Mouse (Mus musculus): ENCODE measurements around the gene Spats2l. TPM values are rescaled to one million over a fixed set of nuclear protein-coding genes. Genes with fewer than 3 reads are reported as not detected.

Gene Spats2l
- polyA plus RNA-seq, 1 experiment from 2014 or later, result 70.1 TPM

- ATAC-seq (ENCODE audit: low read depth), result peak; percentile 45; the same call in 1 of the 2 replicates
- no peak overlapping the region for H3K27ac ChIP-seq (ENCODE audit: low read depth, low read length)
Measured at GRCm38 (mm10) chr1:57862024-57862423, 88.1 kb downstream of the Spats2l start.

GRCm38 (mm10) chr1:57868651-57869050 is 94.7 kb downstream of the Spats2l start:
- H3K27me3 ChIP-seq (ENCODE audit: control insufficient read depth, insufficient read depth, low read length), result no peaks in the 10 kb centered on the region
- H3K9me3 ChIP-seq (ENCODE audit: control insufficient read depth, low read length), result no peaks in the 10 kb centered on the region
- no peak overlapping the region for H3K9ac ChIP-seq (replicated peaks; ENCODE audit: low read depth, low read length)
- WGBS, result 73% methylated on average over 13 of the region's 13 CpGs
- H3K4me1 ChIP-seq (ENCODE audit: control insufficient read depth, insufficient read depth, low read length), result no peaks in the 10 kb centered on the region; the same call in 1 of the 2 replicates
- H3K4me3 ChIP-seq (ENCODE audit: low read depth, low read length), result no peak overlapping the region
- no peak overlapping the region for H3K27ac ChIP-seq (ENCODE audit: low read depth, low read length)
- H3K4me2 ChIP-seq (ENCODE audit: low read depth, low read length), result no peak overlapping the region
- no peak for ATAC-seq (ENCODE audit: low read depth)
- no peaks in the 10 kb centered on the region for H3K36me3 ChIP-seq (ENCODE audit: control insufficient read depth, insufficient read depth, low read length)

More at GRCm38 (mm10) chr1:57862024-57862423, 88.1 kb downstream of the Spats2l start:
- Histone ChIP-seq H3K4me2 (ENCODE audit: low read depth, low read length) (no peak overlapping the region), H3K36me3 (ENCODE audit: control insufficient read depth, insufficient read depth, low read length) (no peaks in the 10 kb centered on the region), H3K4me1 (ENCODE audit: control insufficient read depth, insufficient read depth, low read length) (no peaks in the 10 kb centered on the region), H3K27me3 (ENCODE audit: control insufficient read depth, insufficient read depth, low read length) (no peaks in the 10 kb centered on the region), H3K9ac (replicated peaks; ENCODE audit: low read depth, low read length) (no peak overlapping the region), H3K4me3 (ENCODE audit: low read depth, low read length) (no peak overlapping the region), H3K9me3 (ENCODE audit: control insufficient read depth, low read length) (no peaks in the 10 kb centered on the region)
- 13% methylated on average over 4 of the region's 4 CpGs for WGBS

GRCm38 (mm10) chr1:57872006-57872405 is 98.0 kb downstream of the Spats2l start:
- Histone ChIP-seq H3K4me3 (ENCODE audit: low read depth, low read length) (no peak overlapping the region), H3K9ac (replicated peaks; ENCODE audit: low read depth, low read length) (no peak overlapping the region), H3K36me3 (ENCODE audit: control insufficient read depth, insufficient read depth, low read length) (no peaks in the 10 kb centered on the region), H3K4me1 (ENCODE audit: control insufficient read depth, insufficient read depth, low read length) (no peaks in the 10 kb centered on the region; the same call in 1 of the 2 replicates), H3K9me3 (ENCODE audit: control insufficient read depth, low read length) (no peaks in the 10 kb centered on the region), H3K27me3 (ENCODE audit: control insufficient read depth, insufficient read depth, low read length) (no peaks in the 10 kb centered on the region), H3K27ac (ENCODE audit: low read depth, low read length) (no peak overlapping the region), H3K4me2 (ENCODE audit: low read depth, low read length) (no peak overlapping the region)
- no peak for ATAC-seq (ENCODE audit: low read depth)
- 24% methylated on average over 3 of the region's 3 CpGs for WGBS

GRCm38 (mm10) chr1:57873996-57874395 is 100.0 kb downstream of the Spats2l start:
- ATAC-seq (ENCODE audit: low read depth), result no peak
- 83% methylated on average over 7 of the region's 7 CpGs for WGBS
- Histone ChIP-seq H3K9ac (replicated peaks; ENCODE audit: low read depth, low read length) (no peak overlapping the region), H3K9me3 (ENCODE audit: control insufficient read depth, low read length) (no peaks in the 10 kb centered on the region), H3K4me1 (ENCODE audit: control insufficient read depth, insufficient read depth, low read length) (no peaks in the 10 kb centered on the region; the same call in 1 of the 2 replicates), H3K4me2 (ENCODE audit: low read depth, low read length) (no peak overlapping the region), H3K36me3 (ENCODE audit: control insufficient read depth, insufficient read depth, low read length) (no peaks in the 10 kb centered on the region), H3K27me3 (ENCODE audit: control insufficient read depth, insufficient read depth, low read length) (no peaks in the 10 kb centered on the region), H3K4me3 (ENCODE audit: low read depth, low read length) (no peak overlapping the region), H3K27ac (ENCODE audit: low read depth, low read length) (no peak overlapping the region)

- H3K36me3 ChIP-seq (ENCODE audit: control insufficient read depth, insufficient read depth, low read length), result no peaks in the 10 kb centered on the region
- H3K27me3 ChIP-seq (ENCODE audit: control insufficient read depth, insufficient read depth, low read length), result no peaks in the 10 kb centered on the region
- peak; percentile 56; the same call in 1 of the 2 replicates for ATAC-seq (ENCODE audit: low read depth)
- no peaks in the 10 kb centered on the region for H3K9me3 ChIP-seq (ENCODE audit: control insufficient read depth, low read length)
- no peak overlapping the region for H3K4me3 ChIP-seq (ENCODE audit: low read depth, low read length)
- no peak overlapping the region for H3K4me2 ChIP-seq (ENCODE audit: low read depth, low read length)
- no peak overlapping the region for H3K9ac ChIP-seq (replicated peaks; ENCODE audit: low read depth, low read length)
- no peaks in the 10 kb centered on the region; the same call in 1 of the 2 replicates for H3K4me1 ChIP-seq (ENCODE audit: control insufficient read depth, insufficient read depth, low read length)
- peak overlapping the region; percentile 49 for H3K27ac ChIP-seq (ENCODE audit: low read depth, low read length)
- 54% methylated on average over 6 of the region's 6 CpGs for WGBS
Measured at GRCm38 (mm10) chr1:57875109-57875508, 101.1 kb downstream of the Spats2l start.

- WGBS, result 29% methylated on average over 7 of the region's 7 CpGs
- Histone ChIP-seq H3K27me3 (ENCODE audit: control insufficient read depth, insufficient read depth, low read length) (no peaks in the 10 kb centered on the region), H3K4me3 (ENCODE audit: low read depth, low read length) (no peak overlapping the region), H3K4me2 (ENCODE audit: low read depth, low read length) (no peak overlapping the region), H3K4me1 (ENCODE audit: control insufficient read depth, insufficient read depth, low read length) (no peaks in the 10 kb centered on the region; the same call in 1 of the 2 replicates), H3K9me3 (ENCODE audit: control insufficient read depth, low read length) (no peaks in the 10 kb centered on the region), H3K9ac (replicated peaks; ENCODE audit: low read depth, low read length) (no peak overlapping the region), H3K27ac (ENCODE audit: low read depth, low read length) (peak overlapping the region; percentile 49), H3K36me3 (ENCODE audit: control insufficient read depth, insufficient read depth, low read length) (no peaks in the 10 kb centered on the region)
- peak; percentile 78 for ATAC-seq (ENCODE audit: low read depth)
Measured at GRCm38 (mm10) chr1:57875512-57875911, 101.5 kb downstream of the Spats2l start.

DNA sequence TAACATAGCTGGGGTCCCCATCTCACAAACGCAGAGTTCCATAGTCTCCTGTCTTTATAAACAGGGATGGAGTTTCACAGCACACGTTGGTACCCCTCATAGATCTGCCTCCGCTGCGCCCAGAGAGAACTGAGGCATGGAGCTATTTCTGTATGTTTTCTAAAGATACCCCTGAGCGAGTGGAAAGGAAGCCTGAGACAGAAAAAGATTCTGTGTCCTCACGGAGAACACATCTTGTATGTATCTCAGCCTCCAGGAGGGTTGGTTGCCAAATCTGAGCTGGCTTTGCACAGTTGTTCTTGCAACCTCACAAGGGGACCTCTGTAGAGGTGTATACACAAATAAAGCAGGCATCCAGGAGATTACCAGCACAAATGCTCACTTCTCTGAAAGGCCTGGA is 105.0 kb downstream of the Spats2l start:
- no peak overlapping the region for H3K9ac ChIP-seq (replicated peaks; ENCODE audit: low read depth, low read length)
- ATAC-seq (ENCODE audit: low read depth), result no peak
- H3K36me3 ChIP-seq (ENCODE audit: control insufficient read depth, insufficient read depth, low read length), result no peaks in the 10 kb centered on the region
- WGBS, result 93% methylated on average over 6 of the region's 6 CpGs
- no peaks in the 10 kb centered on the region for H3K27me3 ChIP-seq (ENCODE audit: control insufficient read depth, insufficient read depth, low read length)
- H3K27ac ChIP-seq (ENCODE audit: low read depth, low read length), result no peak overlapping the region
- H3K9me3 ChIP-seq (ENCODE audit: control insufficient read depth, low read length), result no peaks in the 10 kb centered on the region
- no peak overlapping the region for H3K4me2 ChIP-seq (ENCODE audit: low read depth, low read length)
- no peaks in the 10 kb centered on the region for H3K4me1 ChIP-seq (ENCODE audit: control insufficient read depth, insufficient read depth, low read length)
- H3K4me3 ChIP-seq (ENCODE audit: low read depth, low read length), result no peak overlapping the region

DNA sequence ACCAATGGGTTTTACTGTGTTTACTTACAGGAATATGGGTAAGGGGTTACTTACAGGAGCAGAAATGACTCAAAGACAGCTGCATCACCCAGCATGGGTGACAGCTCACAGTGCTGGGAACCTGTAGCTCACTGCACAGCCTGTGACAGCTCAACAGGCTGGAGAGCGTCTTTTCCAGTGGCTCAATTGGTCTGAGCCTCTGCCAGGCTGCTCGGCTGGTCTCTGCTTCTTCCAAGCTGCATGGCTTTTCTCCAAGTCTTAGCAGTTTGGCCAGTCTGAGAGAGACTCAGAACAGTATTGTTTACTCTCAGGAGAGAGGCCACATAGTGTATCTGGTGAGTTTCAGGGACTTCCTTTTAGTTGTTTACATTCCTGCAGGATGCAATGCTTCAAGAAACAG is 110.9 kb downstream of the Spats2l start:
- no peaks in the 10 kb centered on the region for H3K4me1 ChIP-seq (ENCODE audit: control insufficient read depth, insufficient read depth, low read length)
- H3K27me3 ChIP-seq (ENCODE audit: control insufficient read depth, insufficient read depth, low read length), result no peaks in the 10 kb centered on the region
- H3K9ac ChIP-seq (replicated peaks; ENCODE audit: low read depth, low read length), result no peak overlapping the region
- H3K4me3 ChIP-seq (ENCODE audit: low read depth, low read length), result no peak overlapping the region
- H3K27ac ChIP-seq (ENCODE audit: low read depth, low read length), result no peak overlapping the region
- WGBS, result 67% methylated on average over 2 of the region's 2 CpGs
- no peaks in the 10 kb centered on the region for H3K36me3 ChIP-seq (ENCODE audit: control insufficient read depth, insufficient read depth, low read length)
- H3K9me3 ChIP-seq (ENCODE audit: control insufficient read depth, low read length), result no peaks in the 10 kb centered on the region
- H3K4me2 ChIP-seq (ENCODE audit: low read depth, low read length), result no peak overlapping the region
- ATAC-seq (ENCODE audit: low read depth), result no peak

DNA sequence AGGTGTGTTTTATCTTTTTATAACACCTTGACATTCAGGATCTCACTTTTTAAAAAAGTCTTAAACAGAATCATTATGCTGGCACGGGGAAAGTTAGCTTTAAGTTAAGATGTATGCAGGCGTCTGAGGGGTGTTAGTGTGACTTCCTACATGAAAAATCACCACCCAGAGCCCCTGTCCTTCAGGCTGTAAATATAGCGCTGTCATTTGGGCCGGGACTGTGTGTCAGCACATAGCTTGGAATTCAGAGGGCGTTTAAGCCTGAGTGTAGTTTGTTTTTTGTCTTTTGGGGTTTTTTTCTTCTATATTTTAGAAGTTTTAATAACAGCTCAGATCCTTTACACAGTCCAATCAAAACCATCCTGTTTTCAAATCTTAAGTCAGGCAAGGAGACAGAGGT is 115.8 kb downstream of the Spats2l start:
- Histone ChIP-seq H3K4me3 (ENCODE audit: low read depth, low read length) (no peak overlapping the region), H3K4me2 (ENCODE audit: low read depth, low read length) (no peak overlapping the region), H3K27ac (ENCODE audit: low read depth, low read length) (no peak overlapping the region), H3K36me3 (ENCODE audit: control insufficient read depth, insufficient read depth, low read length) (no peaks in the 10 kb centered on the region), H3K4me1 (ENCODE audit: control insufficient read depth, insufficient read depth, low read length) (no peaks in the 10 kb centered on the region), H3K27me3 (ENCODE audit: control insufficient read depth, insufficient read depth, low read length) (no peaks in the 10 kb centered on the region), H3K9me3 (ENCODE audit: control insufficient read depth, low read length) (no peaks in the 10 kb centered on the region), H3K9ac (replicated peaks; ENCODE audit: low read depth, low read length) (no peak overlapping the region)
- 40% methylated on average over 5 of the region's 5 CpGs for WGBS
- no peak for ATAC-seq (ENCODE audit: low read depth)
